Mouse (Mus musculus) forebrain, embryonic 16.5 days (tissue): ENCODE measurements around the gene Gse1. TPM values are rescaled to one million over a fixed set of nuclear protein-coding genes. Genes with fewer than 3 reads are reported as not detected.
A peak's percentile ranks its signal among the peaks of the same experiment; 100 is the strongest.

ENCODE experiments used
- ATAC-seq: fragments of 200-750 bp; cut with Nextera tagmentation; 2 replicates; pipeline ENCODE4 v1.8.0; 2017; ENCODE audit warnings: mild to moderate bottlenecking, moderate library complexity
- H3K27ac ChIP-seq: fragments of 300-500 bp; sonication (generic); 2 replicates; pipeline ENCODE4 v1.5.1; 2014; ENCODE audit warnings: low read length, control low read depth
- H3K27me3 ChIP-seq: fragments of 300-500 bp; sonication (generic); replicated peaks from 2 replicates; pipeline ENCODE4 v1.6.1; 2014; ENCODE audit warnings: low read length; ENCODE audit not compliant: control insufficient read depth, insufficient read depth
- H3K36me3 ChIP-seq: fragments of 300-500 bp; sonication (generic); 2 replicates; pipeline ENCODE4 v1.6.1; 2014; ENCODE audit not compliant: control insufficient read depth, insufficient read depth
- H3K4me1 ChIP-seq: fragments of 300-500 bp; sonication (generic); replicated peaks from 2 replicates; pipeline ENCODE4 v1.6.1; 2014; ENCODE audit warnings: low read length; ENCODE audit not compliant: control insufficient read depth, insufficient read depth
- H3K4me2 ChIP-seq: fragments of 300-500 bp; sonication (generic); 2 replicates; pipeline ENCODE4 v1.6.1; 2014; ENCODE audit warnings: mild to moderate bottlenecking, low read length, control low read depth
- H3K4me3 ChIP-seq: fragments of 300-500 bp; sonication (generic); replicated peaks from 2 replicates; pipeline ENCODE4 v1.5.1; 2014; ENCODE audit warnings: mild to moderate bottlenecking, low read length, control low read depth
- H3K9ac ChIP-seq: fragments of 300-500 bp; sonication (generic); replicated peaks from 2 replicates; pipeline ENCODE4 v1.6.1; 2014; ENCODE audit warnings: low read depth, low read length, control low read depth
- H3K9me3 ChIP-seq: fragments of 300-500 bp; sonication (generic); 2 replicates; pipeline ENCODE4 v1.6.1; 2016; ENCODE audit warnings: low read length; ENCODE audit not compliant: control insufficient read depth
- WGBS: fragments of 180-500 bp; shearing (Covaris S2); extraction: QIAGEN DNeasy Blood & Tissue Kit; methylation state at CpG from one replicate; pipeline ENCODE4 v1.1.7; 2014; 5-methylcytosine and 5-hydroxymethylcytosine counted together
- polyA plus RNA-seq: library from polyadenylated mRNA; unstranded; fragments of >200 nt; fragmentation: Nextera tagmentation; extraction: Ambion mirVana; gene quantifications from 2 replicates; pipeline ENCODE4 v1.2.1, GENCODE M21; 2015

Gene Gse1
- polyA plus RNA-seq, 1 experiment from 2014 or later = 34.9 TPM

DNA sequence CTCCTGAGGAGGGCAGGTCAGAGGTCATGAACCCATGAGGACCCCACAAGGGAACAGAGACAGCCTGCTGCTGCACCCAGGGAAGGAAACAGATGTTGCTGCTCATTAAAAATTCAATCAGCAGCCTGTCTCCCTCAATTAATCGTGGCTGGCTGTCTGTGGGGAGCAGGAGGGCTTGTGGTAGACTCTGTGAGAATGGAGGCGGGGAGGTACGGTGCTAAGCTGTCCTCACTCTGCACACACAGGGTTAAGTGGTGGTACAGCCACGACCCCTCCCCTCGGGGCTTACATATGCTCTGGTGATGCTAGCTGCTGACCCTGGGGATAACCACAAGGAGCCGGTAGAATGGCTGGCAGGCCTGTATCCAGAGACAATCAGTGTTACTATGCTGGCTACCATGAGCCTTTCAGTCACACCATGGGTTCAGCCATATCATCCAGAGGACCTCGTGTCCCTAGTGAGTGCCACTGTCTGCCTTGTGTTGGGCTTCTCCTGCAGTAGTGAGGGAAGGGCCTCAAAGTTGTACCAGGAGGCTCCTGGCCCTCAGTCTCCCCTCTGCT, 337.0 kb downstream of the Gse1 start:
- no peaks in the 10 kb centered on the region for H3K9me3 ChIP-seq
- H3K4me1 ChIP-seq = peaks cover 64% of the 10 kb centered on the region
- peak overlapping the region; percentile 7 for H3K27ac ChIP-seq
- no peaks in the 10 kb centered on the region for H3K27me3 ChIP-seq
- peak; percentile 13; the same call in 1 of the 2 replicates for ATAC-seq
- peak overlapping the region; percentile 30; the same call in 1 of the 2 replicates for H3K9ac ChIP-seq
- peaks cover 23% of the 10 kb centered on the region for H3K36me3 ChIP-seq
- H3K4me2 ChIP-seq = no peak overlapping the region
- no peak overlapping the region for H3K4me3 ChIP-seq
- 9% methylated on average over 7 of the region's 7 CpGs for WGBS

DNA sequence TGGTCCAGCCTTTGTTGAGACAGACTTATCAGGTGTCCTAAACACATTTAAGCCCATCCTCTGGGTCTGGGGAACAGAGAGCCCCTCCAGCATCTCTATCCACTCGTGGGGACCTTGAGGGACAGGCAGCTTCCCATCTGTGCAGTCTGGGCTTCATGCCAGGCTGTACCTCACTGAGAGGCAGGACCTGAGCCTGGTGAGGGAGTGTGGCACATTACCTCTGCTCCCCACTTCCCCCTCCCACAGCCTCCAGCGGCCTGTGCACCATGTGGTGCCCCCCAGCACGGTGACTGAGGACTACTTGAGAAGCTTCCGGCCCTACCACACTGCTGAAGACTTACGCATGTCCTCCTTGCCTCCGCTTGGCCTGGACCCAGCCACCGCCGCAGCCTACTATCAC, 338.4 kb downstream of the Gse1 start:
- Histone ChIP-seq H3K36me3 (peaks cover 29% of the 10 kb centered on the region), H3K9me3 (no peaks in the 10 kb centered on the region), H3K4me2 (no peak overlapping the region), H3K9ac (no peak overlapping the region), H3K4me1 (peaks cover 53% of the 10 kb centered on the region), H3K27ac (no peak overlapping the region), H3K27me3 (no peaks in the 10 kb centered on the region), H3K4me3 (no peak overlapping the region)
- WGBS = 57% methylated on average over 8 of the region's 8 CpGs
- ATAC-seq = peak; percentile 9; the same call in 1 of the 2 replicates

DNA sequence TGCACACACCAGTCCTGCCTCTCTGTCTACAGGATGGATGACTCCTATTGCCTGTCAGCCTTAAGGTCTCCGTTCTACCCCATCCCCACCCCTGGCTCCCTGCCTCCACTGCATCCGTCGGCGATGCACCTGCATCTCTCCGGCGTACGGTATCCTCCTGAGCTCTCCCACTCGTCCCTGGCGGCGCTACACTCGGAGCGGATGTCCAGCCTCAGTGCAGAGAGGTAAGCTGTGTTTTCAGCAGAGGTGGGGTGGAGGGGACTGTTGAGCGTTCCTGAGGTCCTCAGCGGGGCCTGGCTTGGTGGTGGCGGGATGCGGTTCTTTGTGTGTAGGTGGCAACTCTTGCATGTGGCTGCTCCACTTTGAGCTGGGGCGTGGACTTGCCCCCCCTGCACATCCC, 339.5 kb downstream of the Gse1 start:
- H3K4me1 ChIP-seq = peaks cover 42% of the 10 kb centered on the region
- WGBS = 97% methylated on average over 17 of the region's 17 CpGs

DNA sequence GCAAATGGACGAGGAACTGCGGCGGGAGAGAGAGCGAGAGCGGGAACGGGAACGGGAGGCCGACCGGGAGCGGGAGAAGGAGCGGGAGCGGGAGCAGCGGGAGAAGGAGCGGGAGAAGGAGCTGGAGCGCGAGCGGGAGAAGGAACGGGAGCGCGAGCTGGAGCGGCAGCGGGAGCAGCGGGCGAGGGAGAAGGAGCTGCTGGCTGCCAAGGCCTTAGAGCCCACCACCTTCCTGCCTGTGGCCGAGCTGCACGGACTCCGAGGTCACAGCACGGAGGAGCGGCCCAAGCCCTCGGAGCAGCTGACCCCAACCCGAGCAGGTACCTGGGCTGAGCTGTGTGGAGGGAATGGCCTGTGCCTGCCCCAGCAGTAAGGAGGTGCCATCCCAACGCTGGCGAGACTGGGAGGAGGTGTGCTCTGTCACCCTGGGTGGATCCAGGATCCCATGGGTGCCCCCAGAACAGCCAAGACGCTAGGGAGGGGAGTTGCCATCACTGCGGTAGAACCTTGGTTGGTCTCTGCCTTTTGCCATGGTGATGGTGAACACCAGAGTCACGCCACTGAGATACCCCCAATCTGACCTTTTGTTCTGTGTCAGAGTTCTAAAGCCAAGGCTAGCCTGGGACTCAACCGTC, 340.0 kb downstream of the Gse1 start:
- no peak overlapping the region for H3K9ac ChIP-seq
- peaks cover 41% of the 10 kb centered on the region for H3K36me3 ChIP-seq
- no peaks in the 10 kb centered on the region for H3K27me3 ChIP-seq
- no peaks in the 10 kb centered on the region for H3K9me3 ChIP-seq
- H3K4me1 ChIP-seq = peaks cover 37% of the 10 kb centered on the region
- no peak overlapping the region for H3K4me2 ChIP-seq
- 95% methylated on average over 33 of the region's 37 CpGs for WGBS
- H3K27ac ChIP-seq = no peak overlapping the region
- no peak overlapping the region for H3K4me3 ChIP-seq
- no peak for ATAC-seq

More for the DNA sequence above, 339.5 kb downstream of the Gse1 start:
- no peak overlapping the region for H3K9ac ChIP-seq
- no peak for ATAC-seq
- no peak overlapping the region for H3K4me3 ChIP-seq
- H3K27me3 ChIP-seq = no peaks in the 10 kb centered on the region
- H3K9me3 ChIP-seq = no peaks in the 10 kb centered on the region
- peaks cover 37% of the 10 kb centered on the region for H3K36me3 ChIP-seq
- H3K27ac ChIP-seq = no peak overlapping the region
- H3K4me2 ChIP-seq = no peak overlapping the region

DNA sequence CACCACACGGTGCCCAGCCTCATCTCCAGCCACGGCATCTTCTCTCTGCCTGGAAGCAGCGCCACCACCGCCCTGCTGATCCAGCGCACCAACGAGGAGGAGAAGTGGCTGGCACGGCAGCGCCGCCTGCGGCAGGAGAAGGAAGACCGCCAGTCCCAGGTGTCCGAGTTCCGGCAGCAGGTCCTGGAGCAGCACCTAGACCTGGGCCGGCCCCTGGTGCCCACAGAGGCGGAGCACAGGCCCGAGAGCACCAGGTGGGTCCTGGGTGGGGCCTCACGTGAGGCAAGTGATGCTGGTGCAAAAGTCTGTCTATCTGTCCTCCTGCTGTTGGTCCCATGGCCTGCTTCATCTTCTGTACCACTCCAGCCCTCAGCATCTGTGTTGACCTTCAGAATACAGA, 340.9 kb downstream of the Gse1 start:
- Histone ChIP-seq H3K4me2 (no peak overlapping the region), H3K27ac (no peak overlapping the region), H3K4me1 (peaks cover 28% of the 10 kb centered on the region), H3K4me3 (no peak overlapping the region), H3K27me3 (no peaks in the 10 kb centered on the region), H3K9me3 (no peaks in the 10 kb centered on the region), H3K36me3 (peaks cover 48% of the 10 kb centered on the region), H3K9ac (no peak overlapping the region)
- ATAC-seq = no peak
- 93% methylated on average over 17 of the region's 17 CpGs for WGBS

DNA sequence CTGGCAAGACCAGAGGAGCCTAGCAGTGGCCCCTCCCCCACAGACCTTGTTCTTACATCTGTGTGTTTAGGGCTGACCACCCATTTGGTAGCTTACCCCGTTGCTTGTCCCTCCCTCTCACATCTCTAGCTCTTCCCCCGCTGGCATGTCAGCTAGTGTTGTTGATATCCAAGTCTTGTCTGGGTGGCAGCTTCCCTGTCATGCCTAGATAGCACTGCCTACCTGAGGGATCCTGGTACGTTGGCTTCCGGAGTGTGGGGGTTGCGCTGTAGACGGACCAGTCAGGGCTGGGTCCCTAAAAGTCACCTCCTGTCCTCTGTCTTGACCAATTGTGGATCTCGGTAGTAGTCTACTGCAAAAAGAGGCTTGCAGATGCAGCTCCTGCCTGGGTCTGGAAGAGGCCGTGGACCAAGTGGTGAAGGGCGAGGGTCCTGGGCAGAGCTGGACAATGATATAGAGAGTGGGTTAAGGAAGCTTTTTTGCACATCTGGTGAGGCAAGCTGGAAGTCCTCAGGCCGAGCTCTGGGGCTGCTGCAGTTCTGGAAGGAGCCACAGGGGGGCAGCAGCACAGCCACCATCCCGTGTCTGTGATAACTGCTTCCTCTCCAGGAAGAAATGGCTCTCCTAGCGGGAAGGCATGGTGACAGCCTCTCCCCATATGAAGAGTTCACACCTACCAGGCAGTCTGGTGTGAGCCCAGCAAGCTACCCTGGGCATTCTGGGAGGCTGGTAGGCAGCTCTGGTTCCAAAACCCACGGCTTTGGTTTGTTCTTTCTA, 341.9 kb downstream of the Gse1 start:
- Histone ChIP-seq H3K4me3 (no peak overlapping the region), H3K27ac (0 out of 2 replicates have a peak overlapping the region, but pooled peaks have one; percentile 40)
- 0 out of 2 replicates have a peak, but pooled peaks have one; percentile 16 for ATAC-seq

DNA sequence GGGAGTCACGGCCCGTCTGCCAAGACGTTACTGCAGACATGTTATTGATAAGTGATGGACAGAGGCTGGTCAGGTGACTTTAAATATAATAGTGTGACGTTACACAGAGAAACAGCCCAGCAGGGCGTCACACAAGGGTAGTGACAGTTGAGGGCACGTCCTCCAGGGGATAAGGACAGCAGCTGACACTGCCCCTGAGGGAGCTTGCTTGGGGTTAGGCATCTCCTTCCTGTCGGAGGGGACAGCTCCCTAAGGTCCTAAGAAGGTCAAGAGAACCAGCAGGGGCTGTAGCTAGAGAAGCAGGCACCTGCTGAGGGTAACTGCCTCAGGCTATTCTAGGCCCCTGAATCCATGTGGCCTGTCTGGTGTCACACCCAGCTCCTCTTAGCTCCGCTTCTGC, 343.3 kb downstream of the Gse1 start:
- Histone ChIP-seq H3K4me2 (no peak overlapping the region), H3K27me3 (no peaks in the 10 kb centered on the region), H3K36me3 (peaks cover 70% of the 10 kb centered on the region), H3K27ac (no peak overlapping the region), H3K4me1 (peaks cover 7% of the 10 kb centered on the region), H3K4me3 (no peak overlapping the region), H3K9ac (no peak overlapping the region), H3K9me3 (no peaks in the 10 kb centered on the region)
- no peak for ATAC-seq
- WGBS = 82% methylated on average over 8 of the region's 8 CpGs

More for the DNA sequence above, 341.9 kb downstream of the Gse1 start:
- H3K9me3 ChIP-seq = no peaks in the 10 kb centered on the region
- peaks cover 18% of the 10 kb centered on the region for H3K4me1 ChIP-seq
- 56% methylated on average over 13 of the region's 13 CpGs for WGBS
- H3K36me3 ChIP-seq = peaks cover 58% of the 10 kb centered on the region
- H3K27me3 ChIP-seq = no peaks in the 10 kb centered on the region
- H3K9ac ChIP-seq = no peak overlapping the region; the same call in 1 of the 2 replicates
- H3K4me2 ChIP-seq = no peak overlapping the region

DNA sequence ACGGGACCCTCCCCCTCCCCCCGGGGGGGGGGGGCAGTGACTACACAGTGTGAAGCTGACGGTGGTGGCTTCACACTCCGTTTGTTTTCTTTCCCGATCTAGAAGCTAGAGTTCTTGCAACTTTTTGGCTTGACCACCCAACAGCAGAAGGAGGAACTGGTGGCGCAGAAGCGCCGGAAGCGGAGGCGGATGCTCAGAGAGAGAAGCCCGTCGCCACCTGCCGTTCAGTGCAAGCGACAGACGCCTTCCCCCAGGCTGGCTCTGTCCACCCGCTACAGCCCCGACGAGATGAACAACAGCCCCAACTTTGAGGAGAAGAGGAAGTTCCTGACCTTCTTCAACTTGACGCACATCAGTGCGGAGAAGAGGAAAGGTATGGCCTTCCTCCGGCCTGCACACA, 344.3 kb downstream of the Gse1 start:
- Histone ChIP-seq H3K9me3 (no peaks in the 10 kb centered on the region), H3K4me1 (peaks cover 3% of the 10 kb centered on the region), H3K27ac (no peak overlapping the region), H3K4me2 (no peak overlapping the region), H3K36me3 (peaks cover 74% of the 10 kb centered on the region), H3K27me3 (no peaks in the 10 kb centered on the region), H3K4me3 (no peak overlapping the region), H3K9ac (no peak overlapping the region)
- 75% methylated on average over 21 of the region's 21 CpGs for WGBS
- no peak for ATAC-seq

DNA sequence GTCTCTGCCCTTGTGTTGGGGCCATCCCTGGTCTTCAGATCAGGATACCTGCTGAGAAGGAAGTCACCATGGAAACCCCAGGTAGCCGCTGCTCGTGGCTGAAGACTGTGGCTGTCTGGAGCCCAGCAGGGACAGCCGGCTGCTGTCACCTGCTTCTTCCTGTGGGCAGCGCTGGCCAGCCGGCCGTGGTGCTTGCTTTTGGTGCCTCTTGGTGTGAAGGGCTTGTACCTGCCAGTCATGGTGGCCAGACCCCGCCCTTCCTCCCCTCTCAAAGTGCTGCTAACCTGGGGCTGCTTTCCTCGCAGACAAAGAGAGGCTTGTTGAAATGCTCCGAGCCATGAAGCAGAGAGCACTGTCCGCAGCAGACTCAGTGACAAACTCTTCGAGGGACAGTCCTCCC, 345.6 kb downstream of the Gse1 start:
- Histone ChIP-seq H3K36me3 (peaks cover 68% of the 10 kb centered on the region), H3K4me2 (no peak overlapping the region), H3K9ac (no peak overlapping the region), H3K4me1 (peaks cover 3% of the 10 kb centered on the region), H3K4me3 (no peak overlapping the region), H3K27me3 (no peaks in the 10 kb centered on the region), H3K27ac (no peak overlapping the region), H3K9me3 (no peaks in the 10 kb centered on the region)
- ATAC-seq = no peak
- WGBS = 66% methylated on average over 11 of the region's 11 CpGs
